Mouse (Mus musculus): ENCODE measurements around the gene Pcyt2. TPM values are rescaled to one million over a fixed set of nuclear protein-coding genes. Genes with fewer than 3 reads are reported as not detected.

Pcyt2 gene
- polyA plus RNA-seq, 1 experiment from 2014 or later, result 148 TPM

DNA sequence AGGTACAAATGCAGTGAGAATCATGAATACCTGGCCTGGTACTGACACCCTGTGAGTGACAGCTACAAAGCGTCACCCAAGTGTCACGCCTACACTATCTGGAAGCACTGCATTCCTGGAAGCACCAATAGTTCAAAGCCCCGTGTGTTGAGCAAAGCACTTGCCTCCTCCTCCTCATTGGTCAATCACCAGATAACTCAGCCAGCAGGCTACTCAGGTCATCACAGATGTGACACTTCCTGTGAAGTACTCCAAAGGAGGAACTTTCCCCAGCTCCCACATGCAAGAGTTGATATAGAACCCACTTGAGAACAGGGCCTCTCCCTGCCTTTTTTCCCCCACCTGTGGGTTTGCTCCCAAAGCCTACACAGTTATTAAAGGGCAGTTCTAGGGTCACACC, 46.6 kb downstream of the Pcyt2 start:
- no peak overlapping the region for H3K27ac ChIP-seq (replicated peaks; ENCODE audit: low read depth, low read length)
- ATAC-seq (ENCODE audit: low FRiP score, low TSS enrichment), result no peak
- no peaks in the 10 kb centered on the region for H3K9me3 ChIP-seq (ENCODE audit: control insufficient read depth, low read length)
- peak overlapping the region; percentile 72 for H3K4me2 ChIP-seq (ENCODE audit: low read length)
- peaks cover 48% of the 10 kb centered on the region for H3K36me3 ChIP-seq (ENCODE audit: control insufficient read depth, insufficient read depth, low read length)
- WGBS, result 84% methylated on average over 3 of the region's 3 CpGs
- H3K4me1 ChIP-seq (ENCODE audit: control insufficient read depth, insufficient read depth, low read length), result peaks cover 12% of the 10 kb centered on the region
- no peaks in the 10 kb centered on the region for H3K27me3 ChIP-seq (ENCODE audit: control insufficient read depth, insufficient read depth, low read length)
- no peak for DNase-seq
- H3K4me3 ChIP-seq (replicated peaks; ENCODE audit: low read depth, low read length), result peak overlapping the region; percentile 87
- no peak overlapping the region for H3K9ac ChIP-seq (replicated peaks; ENCODE audit: low read length)

DNA sequence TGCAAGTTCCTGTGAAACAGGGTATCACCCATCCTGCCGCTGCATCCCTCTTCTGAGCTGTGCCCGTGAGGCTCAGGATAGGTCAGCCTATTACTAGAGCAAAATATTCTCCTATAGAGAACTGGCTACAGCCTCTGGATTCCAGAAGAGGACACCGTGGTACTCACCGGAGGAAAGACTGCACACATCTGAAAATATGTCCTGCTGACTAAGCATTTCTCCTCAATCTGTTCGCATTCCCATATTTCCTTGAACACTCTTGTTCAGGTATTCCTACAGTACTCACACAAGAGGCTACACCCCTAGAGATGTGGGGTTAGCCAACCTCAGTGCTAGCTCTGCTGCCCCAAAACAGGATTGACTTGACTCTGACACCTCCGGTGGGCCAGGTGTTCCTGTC, 49.4 kb downstream of the Pcyt2 start:
- peaks cover 75% of the 10 kb centered on the region for H3K36me3 ChIP-seq (ENCODE audit: control insufficient read depth, insufficient read depth, low read length)

DNA sequence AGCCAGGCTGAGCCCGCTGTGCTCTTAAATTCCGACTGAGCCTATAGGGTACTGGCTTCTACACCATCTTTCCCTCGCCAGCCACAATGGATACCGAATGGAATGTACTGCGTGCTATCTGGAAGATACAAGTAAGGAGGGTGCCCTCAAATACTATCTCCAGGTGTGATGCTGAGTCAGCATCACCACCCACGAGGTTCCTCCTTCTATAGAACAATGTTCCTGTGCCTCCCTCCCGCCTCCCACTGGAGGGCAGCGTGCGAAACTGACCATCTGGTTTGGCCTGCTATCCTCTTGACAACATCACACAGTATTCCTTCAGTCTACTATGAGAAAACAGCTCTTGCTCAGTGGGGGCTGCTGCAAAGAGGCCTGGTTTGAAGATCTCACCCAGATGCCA, 52.6 kb downstream of the Pcyt2 start:
- Histone ChIP-seq H3K27me3 (ENCODE audit: control insufficient read depth, insufficient read depth, low read length) (no peaks in the 10 kb centered on the region), H3K9me3 (ENCODE audit: control insufficient read depth, low read length) (no peaks in the 10 kb centered on the region), H3K27ac (replicated peaks; ENCODE audit: low read depth, low read length) (no peak overlapping the region), H3K4me2 (ENCODE audit: low read length) (no peak overlapping the region), H3K9ac (replicated peaks; ENCODE audit: low read length) (no peak overlapping the region), H3K36me3 (ENCODE audit: control insufficient read depth, insufficient read depth, low read length) (peaks cover 91% of the 10 kb centered on the region), H3K4me3 (replicated peaks; ENCODE audit: low read depth, low read length) (no peak overlapping the region), H3K4me1 (ENCODE audit: control insufficient read depth, insufficient read depth, low read length) (no peaks in the 10 kb centered on the region)
- 85% methylated on average over 9 of the region's 9 CpGs for WGBS
- ATAC-seq (ENCODE audit: low FRiP score, low TSS enrichment), result no peak
- DNase-seq, result no peak

More for the DNA sequence above, 49.4 kb downstream of the Pcyt2 start:
- Histone ChIP-seq H3K4me3 (replicated peaks; ENCODE audit: low read depth, low read length) (no peak overlapping the region), H3K4me1 (ENCODE audit: control insufficient read depth, insufficient read depth, low read length) (peaks cover 12% of the 10 kb centered on the region), H3K4me2 (ENCODE audit: low read length) (no peak overlapping the region), H3K9me3 (ENCODE audit: control insufficient read depth, low read length) (no peaks in the 10 kb centered on the region), H3K27ac (replicated peaks; ENCODE audit: low read depth, low read length) (no peak overlapping the region), H3K9ac (replicated peaks; ENCODE audit: low read length) (no peak overlapping the region), H3K27me3 (ENCODE audit: control insufficient read depth, insufficient read depth, low read length) (no peaks in the 10 kb centered on the region)
- ATAC-seq (ENCODE audit: low FRiP score, low TSS enrichment) (no peak), DNase-seq (no peak)
- 98% methylated on average over 6 of the region's 6 CpGs for WGBS

DNA sequence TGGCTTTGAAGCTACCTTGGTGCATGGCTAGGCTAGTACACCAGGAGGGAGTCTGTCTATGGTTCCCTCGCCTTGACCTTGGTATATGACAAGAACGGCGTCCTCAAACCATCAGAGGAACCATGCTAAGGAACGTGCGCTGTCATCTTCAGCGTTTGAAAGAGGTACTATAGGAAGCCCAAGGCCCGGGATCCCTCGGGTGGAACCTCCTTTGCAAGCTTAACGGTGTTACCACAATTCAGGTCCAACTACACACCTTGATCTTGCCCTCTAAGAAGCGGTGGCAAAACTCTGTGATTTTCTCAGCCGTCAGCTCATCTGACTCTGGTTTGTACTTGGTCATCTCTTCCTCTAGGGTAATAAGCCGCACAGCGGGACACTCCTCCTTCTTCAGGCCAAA, 54.8 kb downstream of the Pcyt2 start:
- ATAC-seq (ENCODE audit: low FRiP score, low TSS enrichment) (no peak), DNase-seq (no peak)
- 95% methylated on average over 13 of the region's 13 CpGs for WGBS
- H3K9ac ChIP-seq (replicated peaks; ENCODE audit: low read length), result no peak overlapping the region
- no peaks in the 10 kb centered on the region for H3K4me1 ChIP-seq (ENCODE audit: control insufficient read depth, insufficient read depth, low read length)
- H3K4me3 ChIP-seq (replicated peaks; ENCODE audit: low read depth, low read length), result no peak overlapping the region
- H3K4me2 ChIP-seq (ENCODE audit: low read length), result no peak overlapping the region
- no peaks in the 10 kb centered on the region for H3K9me3 ChIP-seq (ENCODE audit: control insufficient read depth, low read length)
- no peaks in the 10 kb centered on the region for H3K27me3 ChIP-seq (ENCODE audit: control insufficient read depth, insufficient read depth, low read length)
- no peak overlapping the region for H3K27ac ChIP-seq (replicated peaks; ENCODE audit: low read depth, low read length)
- H3K36me3 ChIP-seq (ENCODE audit: control insufficient read depth, insufficient read depth, low read length), result peaks cover 89% of the 10 kb centered on the region

DNA sequence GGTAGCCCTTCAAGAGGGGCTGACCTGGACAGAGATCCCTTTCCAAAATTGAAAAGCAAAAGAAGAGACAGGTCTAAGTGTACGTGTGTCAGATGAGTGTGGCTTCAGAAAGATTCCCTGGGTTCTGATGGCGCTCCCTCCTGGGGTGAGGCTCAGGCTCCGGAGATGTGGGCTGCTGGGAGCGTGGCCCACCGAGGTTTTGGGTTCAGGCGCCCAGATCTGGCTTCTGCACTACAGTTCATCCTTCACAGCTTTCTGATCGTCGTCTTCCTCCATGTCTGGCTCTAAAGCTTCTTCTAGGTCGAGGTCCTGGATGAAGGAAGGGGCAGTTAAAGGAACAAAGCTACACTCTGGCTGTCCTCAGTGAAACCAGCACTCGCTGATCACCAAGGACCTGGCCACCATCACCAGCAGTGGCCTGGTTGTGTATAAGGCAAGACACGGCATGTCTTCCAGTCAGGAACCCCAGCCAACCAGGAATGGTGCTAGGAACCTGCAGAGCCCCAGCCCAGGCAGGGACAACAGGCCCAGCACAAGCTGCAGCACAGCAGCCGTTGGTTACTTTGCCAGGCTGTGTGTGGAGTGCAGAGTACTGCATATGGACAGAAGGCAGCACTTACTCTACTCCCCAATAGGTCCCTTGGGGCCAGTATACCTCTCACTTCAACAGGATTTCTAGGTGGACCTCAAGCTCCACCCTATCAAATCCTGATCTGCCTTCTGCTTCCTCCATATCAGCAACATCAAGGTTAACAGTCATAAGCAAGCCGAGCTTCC, 56.6 kb downstream of the Pcyt2 start:
- WGBS, result 96% methylated on average over 13 of the region's 13 CpGs

More for the DNA sequence above, 56.6 kb downstream of the Pcyt2 start:
- H3K9me3 ChIP-seq (ENCODE audit: control insufficient read depth, low read length), result peaks cover 6% of the 10 kb centered on the region; the same call in 1 of the 2 replicates
- peaks cover 72% of the 10 kb centered on the region for H3K36me3 ChIP-seq (ENCODE audit: control insufficient read depth, insufficient read depth, low read length)
- H3K4me3 ChIP-seq (replicated peaks; ENCODE audit: low read depth, low read length), result no peak overlapping the region
- H3K4me2 ChIP-seq (ENCODE audit: low read length), result no peak overlapping the region
- no peaks in the 10 kb centered on the region for H3K27me3 ChIP-seq (ENCODE audit: control insufficient read depth, insufficient read depth, low read length)
- ATAC-seq (ENCODE audit: low FRiP score, low TSS enrichment), result no peak
- H3K27ac ChIP-seq (replicated peaks; ENCODE audit: low read depth, low read length), result no peak overlapping the region
- no peaks in the 10 kb centered on the region for H3K4me1 ChIP-seq (ENCODE audit: control insufficient read depth, insufficient read depth, low read length)
- no peak overlapping the region for H3K9ac ChIP-seq (replicated peaks; ENCODE audit: low read length)
- no peak for DNase-seq

Small RNAs within 50 kb of the gene (microRNA-seq; reads per million reads assigned to microRNA genes)
- 1.3 reads per million for gene Mir6936

Other genes with a start within 250 kb of the Pcyt2 start
- gene Faap100, start 239.2 kb downstream of the Pcyt2 start, polyA plus RNA-seq (2014; fragmentation: Nextera tagmentation; extraction: Ambion mirVana), result 95.9 and 114 TPM in 2 replicates
- gene Nploc4, start 180.2 kb downstream of the Pcyt2 start, polyA plus RNA-seq (2014; fragmentation: Nextera tagmentation; extraction: Ambion mirVana), result 32.2 and 41.3 TPM in 2 replicates
- gene Tspan10, start 175.3 kb downstream of the Pcyt2 start, polyA plus RNA-seq (2014; fragmentation: Nextera tagmentation; extraction: Ambion mirVana), result not detected in 2 replicates
- 0.32 TPM in 1 of 2 replicates, not detected in the other for gene Pde6g, start 164.4 kb downstream of the Pcyt2 start, polyA plus RNA-seq (2014; fragmentation: Nextera tagmentation; extraction: Ambion mirVana)
- 11.2 and 12.5 TPM in 2 replicates for gene Oxld1, start 159.9 kb downstream of the Pcyt2 start, polyA plus RNA-seq (2014; fragmentation: Nextera tagmentation; extraction: Ambion mirVana)
- gene Ccdc137, start 159.8 kb downstream of the Pcyt2 start, polyA plus RNA-seq (2014; fragmentation: Nextera tagmentation; extraction: Ambion mirVana), result 17.8 and 19.9 TPM in 2 replicates
- gene Arl16, start 150.3 kb downstream of the Pcyt2 start, polyA plus RNA-seq (2014; fragmentation: Nextera tagmentation; extraction: Ambion mirVana), result 48.8 and 56.9 TPM in 2 replicates
- 113 and 151 TPM in 2 replicates for gene Mrpl12, start 133.3 kb downstream of the Pcyt2 start, polyA plus RNA-seq (2014; fragmentation: Nextera tagmentation; extraction: Ambion mirVana)
- 23.6 and 28.4 TPM in 2 replicates for gene Slc25a10, start 126.1 kb downstream of the Pcyt2 start, polyA plus RNA-seq (2014; fragmentation: Nextera tagmentation; extraction: Ambion mirVana)
- 0.18 and 0.21 TPM in 2 replicates for gene Gcgr, start 87.2 kb downstream of the Pcyt2 start, polyA plus RNA-seq (2014; fragmentation: Nextera tagmentation; extraction: Ambion mirVana)
- 268 and 318 TPM in 2 replicates for gene Mcrip1, start 68.2 kb downstream of the Pcyt2 start, polyA plus RNA-seq (2014; fragmentation: Nextera tagmentation; extraction: Ambion mirVana)
- not detected in 2 replicates for gene Ppp1r27, start 66.8 kb downstream of the Pcyt2 start, polyA plus RNA-seq (2014; fragmentation: Nextera tagmentation; extraction: Ambion mirVana)
- gene P4hb, start 44.7 kb downstream of the Pcyt2 start, polyA plus RNA-seq (2014; fragmentation: Nextera tagmentation; extraction: Ambion mirVana), result 241 and 300 TPM in 2 replicates
- 353 and 438 TPM in 2 replicates for gene Arhgdia, start 36.3 kb downstream of the Pcyt2 start, polyA plus RNA-seq (2014; fragmentation: Nextera tagmentation; extraction: Ambion mirVana)
- gene Alyref, start 19.6 kb downstream of the Pcyt2 start, polyA plus RNA-seq (2014; fragmentation: Nextera tagmentation; extraction: Ambion mirVana), result 277 and 282 TPM in 2 replicates
- 210 and 266 TPM in 2 replicates for gene Anapc11, start 19.5 kb downstream of the Pcyt2 start, polyA plus RNA-seq (2014; fragmentation: Nextera tagmentation; extraction: Ambion mirVana)
- gene Npb, start 9.5 kb downstream of the Pcyt2 start, polyA plus RNA-seq (2014; fragmentation: Nextera tagmentation; extraction: Ambion mirVana), result 0.77 and 0.82 TPM in 2 replicates
- gene Sirt7, start 7.3 kb upstream of the Pcyt2 start, polyA plus RNA-seq (2014; fragmentation: Nextera tagmentation; extraction: Ambion mirVana), result 38.4 and 39.5 TPM in 2 replicates
- 37.4 and 42.5 TPM in 2 replicates for gene Mafg, start 15.7 kb upstream of the Pcyt2 start, polyA plus RNA-seq (2014; fragmentation: Nextera tagmentation; extraction: Ambion mirVana)
- gene Pycr1, start 25.8 kb upstream of the Pcyt2 start, polyA plus RNA-seq (2014; fragmentation: Nextera tagmentation; extraction: Ambion mirVana), result 17.0 and 18.5 TPM in 2 replicates
- 0.51 and 1.5 TPM in 2 replicates for gene Myadml2, start 30.2 kb upstream of the Pcyt2 start, polyA plus RNA-seq (2014; fragmentation: Nextera tagmentation; extraction: Ambion mirVana)
- 0.59 and 1.3 TPM in 2 replicates for gene Notum, start 43.2 kb upstream of the Pcyt2 start, polyA plus RNA-seq (2014; fragmentation: Nextera tagmentation; extraction: Ambion mirVana)
- gene Aspscr1, start 55.0 kb upstream of the Pcyt2 start, polyA plus RNA-seq (2014; fragmentation: Nextera tagmentation; extraction: Ambion mirVana), result 136 and 141 TPM in 2 replicates
- 99.1 and 105 TPM in 2 replicates for gene Cenpx, start 95.8 kb upstream of the Pcyt2 start, polyA plus RNA-seq (2014; fragmentation: Nextera tagmentation; extraction: Ambion mirVana)
- gene Lrrc45, start 96.0 kb upstream of the Pcyt2 start, polyA plus RNA-seq (2014; fragmentation: Nextera tagmentation; extraction: Ambion mirVana), result 50.4 and 72.1 TPM in 2 replicates
- 113 and 646 TPM in 2 replicates for gene Rac3, start 103.5 kb upstream of the Pcyt2 start, polyA plus RNA-seq (2014; fragmentation: Nextera tagmentation; extraction: Ambion mirVana)
- gene Dcxr, start 109.3 kb upstream of the Pcyt2 start, polyA plus RNA-seq (2014; fragmentation: Nextera tagmentation; extraction: Ambion mirVana), result 6.0 and 8.6 TPM in 2 replicates
- 0.51 TPM in 1 of 2 replicates, not detected in the other for gene Cbr2, start 114.2 kb upstream of the Pcyt2 start, polyA plus RNA-seq (2014; fragmentation: Nextera tagmentation; extraction: Ambion mirVana)
- 2.0 and 2.2 TPM in 2 replicates for gene Hmga1b, start 144.9 kb upstream of the Pcyt2 start, polyA plus RNA-seq (2014; fragmentation: Nextera tagmentation; extraction: Ambion mirVana)
- gene Rfng, start 166.3 kb upstream of the Pcyt2 start, polyA plus RNA-seq (2014; fragmentation: Nextera tagmentation; extraction: Ambion mirVana), result 83.9 and 102 TPM in 2 replicates
- 303 and 316 TPM in 2 replicates for gene Gps1, start 166.3 kb upstream of the Pcyt2 start, polyA plus RNA-seq (2014; fragmentation: Nextera tagmentation; extraction: Ambion mirVana)
- 39.4 and 48.0 TPM in 2 replicates for gene Dus1l, start 178.5 kb upstream of the Pcyt2 start, polyA plus RNA-seq (2014; fragmentation: Nextera tagmentation; extraction: Ambion mirVana)
- 120 and 124 TPM in 2 replicates for gene Fasn, start 206.6 kb upstream of the Pcyt2 start, polyA plus RNA-seq (2014; fragmentation: Nextera tagmentation; extraction: Ambion mirVana)